Mouse (Mus musculus) spleen, postnatal 14 days (tissue): ENCODE data around the gene Srgap2.
A peak's percentile ranks its signal among the peaks of the same experiment; 100 is the strongest.
"Not testable (repeated sequence)": the region's sequence is repeated elsewhere in the genome, so short reads cannot be mapped to it uniquely, and the experiment has no call there.

Experiments used
- DNase-seq, 2 experiments: peaks; one replicate each; pipeline ENCODE4 v3.0.0; 2021 to 2022; ENCODE audit warnings: low spot score in 2 of 2

The Srgap2 gene

DNA sequence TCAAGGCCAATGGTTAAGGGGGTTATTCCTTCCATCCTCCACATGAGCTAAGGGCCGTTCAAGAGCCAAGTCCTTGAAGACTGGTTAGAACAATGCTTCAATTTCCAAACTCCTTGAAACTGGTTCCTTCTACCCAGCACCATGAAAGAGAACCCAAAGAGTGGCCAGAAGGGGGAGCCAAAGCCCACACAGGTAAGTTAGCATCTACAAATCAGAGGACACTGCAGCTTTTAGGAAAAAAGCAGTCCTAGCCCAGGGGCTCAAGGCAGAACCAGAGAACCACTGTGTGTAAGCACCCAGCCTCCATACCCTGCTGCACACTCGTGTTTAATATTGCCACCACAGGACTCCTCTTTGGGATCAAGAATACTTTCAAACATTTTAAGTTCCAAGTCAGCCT is 236.5 kb downstream of the Srgap2 start:
- peak in 1 of 2 experiments; percentile 58 for DNase-seq

DNA sequence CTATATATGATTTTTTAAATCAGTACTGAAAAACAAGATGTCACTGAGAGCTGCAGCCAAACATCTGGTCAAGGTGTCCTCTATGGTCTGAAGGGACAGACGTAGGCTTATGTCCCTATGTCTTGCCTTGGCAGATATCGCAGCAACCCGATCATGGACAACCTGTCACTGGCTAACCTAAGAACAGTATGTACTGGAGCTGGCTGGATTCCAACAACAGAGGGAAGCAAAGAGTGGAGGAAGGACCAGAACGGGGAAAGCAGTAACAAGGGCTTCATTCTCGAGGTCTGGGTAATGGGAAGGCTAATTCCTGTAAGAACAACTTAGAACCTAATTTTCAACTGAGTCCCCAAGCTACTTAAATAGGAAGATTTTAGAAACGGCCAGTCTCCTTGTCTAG is 238.2 kb downstream of the Srgap2 start:
- DNase-seq, result no peak

DNA sequence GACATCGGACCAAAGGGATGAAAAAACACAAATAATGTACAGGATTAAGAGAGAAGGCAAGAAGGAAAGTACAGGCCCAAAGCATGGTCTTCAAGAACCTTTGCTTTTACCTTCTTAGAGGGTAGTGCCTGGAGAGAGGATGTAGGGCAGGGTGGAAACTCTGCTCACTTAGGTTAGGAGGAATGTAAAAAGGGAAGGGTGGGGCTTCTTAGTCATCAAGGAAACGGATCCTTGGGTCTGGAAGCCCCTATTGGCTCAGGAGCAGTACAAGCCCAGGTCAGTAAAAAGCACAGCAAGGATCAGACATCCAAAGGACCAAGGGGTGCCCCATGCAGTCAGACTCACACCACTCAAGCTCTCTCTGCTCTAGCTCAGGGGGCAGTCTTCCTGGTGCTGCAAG is 239.9 kb downstream of the Srgap2 start:
- DNase-seq, result no peak

DNA sequence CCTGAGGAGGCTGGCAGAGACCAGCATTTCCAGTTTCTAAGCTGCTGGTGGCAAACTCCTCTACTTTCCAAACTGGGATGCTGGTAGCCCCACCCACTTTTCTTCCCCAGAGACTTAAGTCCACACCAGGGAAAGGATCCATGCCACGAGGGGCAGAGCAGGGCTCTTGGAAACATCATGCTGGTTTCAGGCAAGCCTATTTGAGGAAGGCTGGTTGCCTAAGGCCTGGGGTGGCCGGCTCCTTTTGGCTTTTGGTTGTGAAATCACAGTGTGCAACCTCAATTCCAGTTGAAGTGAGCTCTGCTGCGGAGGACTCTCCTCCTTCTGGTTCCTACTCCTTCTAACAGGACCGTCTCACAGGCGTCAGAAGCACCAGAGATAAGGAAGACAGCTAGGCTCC is 240.3 kb downstream of the Srgap2 start:
- DNase-seq, result no peak

DNA sequence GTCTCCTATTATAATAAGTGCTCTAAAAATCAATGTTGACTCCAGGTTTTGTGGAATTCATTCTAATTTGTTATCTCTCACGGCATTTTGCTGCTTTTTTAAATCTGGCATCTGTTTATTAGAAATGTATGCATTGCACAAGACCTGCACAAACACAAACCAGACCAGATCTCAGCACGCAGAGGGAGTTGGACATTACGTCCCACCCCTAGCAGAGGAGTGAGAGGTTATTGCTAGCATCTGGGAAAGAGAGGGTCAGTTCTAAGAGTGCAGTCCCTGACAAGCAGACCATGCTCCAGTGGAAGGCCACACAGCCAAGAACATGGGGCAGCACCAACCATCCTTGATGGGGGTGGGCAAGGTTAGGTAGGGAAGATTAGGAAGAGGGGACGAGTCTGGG is 242.5 kb downstream of the Srgap2 start:
- no peak for DNase-seq

DNA sequence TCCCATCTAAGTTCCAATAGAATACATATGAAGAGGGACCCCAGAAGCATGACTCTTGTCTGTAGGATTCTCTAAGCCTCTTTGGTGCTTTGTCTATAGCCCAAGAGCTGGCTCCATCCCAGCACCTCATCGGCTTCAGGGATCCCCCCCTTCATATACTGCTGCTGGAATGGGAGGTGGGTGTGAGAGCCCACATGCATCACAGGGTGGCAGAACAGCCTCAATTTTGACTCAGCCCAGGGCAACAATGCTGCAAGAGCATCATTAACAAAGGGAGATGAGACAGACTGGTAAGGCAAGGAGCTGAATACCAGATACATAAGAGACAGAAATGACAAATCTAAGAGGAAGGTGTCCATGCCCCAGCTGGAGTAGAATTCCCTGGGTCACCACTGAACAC is 243.0 kb downstream of the Srgap2 start:
- no peak for DNase-seq

DNA sequence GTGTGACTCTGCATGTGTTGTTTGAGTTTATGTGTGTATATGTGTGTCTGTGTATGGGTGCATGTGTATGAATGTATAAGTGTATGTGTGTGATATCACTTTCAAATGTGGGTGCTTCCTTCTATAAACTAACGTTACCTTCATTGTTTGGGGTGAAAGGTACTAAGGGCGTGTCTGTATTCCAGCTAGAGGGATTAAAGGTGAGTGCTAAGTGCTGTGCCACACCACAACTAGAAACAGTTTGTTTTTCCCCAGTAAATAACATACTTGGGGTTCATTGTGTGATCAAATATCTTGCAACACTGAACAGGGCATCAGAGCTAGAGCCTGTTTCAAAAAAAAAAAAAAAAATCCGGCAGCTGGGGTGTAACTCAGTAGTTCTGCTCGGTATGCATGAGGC is 245.4 kb downstream of the Srgap2 start:
- no peak for DNase-seq

DNA sequence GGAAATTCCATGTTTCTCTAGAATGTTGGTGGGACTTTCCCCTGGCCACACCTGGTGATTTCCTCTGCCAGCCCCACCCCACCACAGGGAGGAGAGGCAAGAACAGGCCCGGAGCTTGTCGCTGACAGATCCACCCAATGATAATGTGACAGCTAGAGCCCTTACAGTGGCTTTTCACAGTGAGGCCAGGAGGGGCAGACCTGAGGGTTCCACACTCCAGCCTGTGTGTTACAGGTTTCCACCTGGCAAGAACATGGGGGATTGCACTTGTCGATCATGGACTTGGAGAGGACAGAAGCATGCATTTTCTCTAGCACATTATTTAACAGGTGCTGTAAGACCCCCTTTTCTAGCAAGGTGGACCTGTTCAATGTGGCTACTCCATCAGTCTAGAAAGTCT is 246.9 kb downstream of the Srgap2 start:
- no peak for DNase-seq

DNA sequence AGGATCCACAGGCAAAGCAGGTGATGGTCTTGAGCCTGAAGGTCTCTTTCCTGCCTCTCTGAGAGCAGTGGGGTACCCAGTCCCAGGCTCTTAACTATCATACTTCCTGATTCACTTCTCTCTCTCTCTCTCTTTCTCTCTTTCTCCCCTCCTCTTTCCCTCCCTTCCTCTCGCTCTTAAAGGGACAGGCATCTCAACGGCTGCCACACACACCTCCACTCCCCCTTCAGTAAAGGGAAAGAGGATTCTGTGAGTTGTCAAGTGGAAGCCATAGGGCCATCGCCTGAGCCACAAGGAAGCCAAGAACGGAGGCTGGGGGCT is 247.7 kb downstream of the Srgap2 start, which contains the start of gene Ikbke:
Gene Ikbke (minus strand): TSS at position 151 of the 321 bp plus-strand sequence.
- DNase-seq, result no peak

DNA sequence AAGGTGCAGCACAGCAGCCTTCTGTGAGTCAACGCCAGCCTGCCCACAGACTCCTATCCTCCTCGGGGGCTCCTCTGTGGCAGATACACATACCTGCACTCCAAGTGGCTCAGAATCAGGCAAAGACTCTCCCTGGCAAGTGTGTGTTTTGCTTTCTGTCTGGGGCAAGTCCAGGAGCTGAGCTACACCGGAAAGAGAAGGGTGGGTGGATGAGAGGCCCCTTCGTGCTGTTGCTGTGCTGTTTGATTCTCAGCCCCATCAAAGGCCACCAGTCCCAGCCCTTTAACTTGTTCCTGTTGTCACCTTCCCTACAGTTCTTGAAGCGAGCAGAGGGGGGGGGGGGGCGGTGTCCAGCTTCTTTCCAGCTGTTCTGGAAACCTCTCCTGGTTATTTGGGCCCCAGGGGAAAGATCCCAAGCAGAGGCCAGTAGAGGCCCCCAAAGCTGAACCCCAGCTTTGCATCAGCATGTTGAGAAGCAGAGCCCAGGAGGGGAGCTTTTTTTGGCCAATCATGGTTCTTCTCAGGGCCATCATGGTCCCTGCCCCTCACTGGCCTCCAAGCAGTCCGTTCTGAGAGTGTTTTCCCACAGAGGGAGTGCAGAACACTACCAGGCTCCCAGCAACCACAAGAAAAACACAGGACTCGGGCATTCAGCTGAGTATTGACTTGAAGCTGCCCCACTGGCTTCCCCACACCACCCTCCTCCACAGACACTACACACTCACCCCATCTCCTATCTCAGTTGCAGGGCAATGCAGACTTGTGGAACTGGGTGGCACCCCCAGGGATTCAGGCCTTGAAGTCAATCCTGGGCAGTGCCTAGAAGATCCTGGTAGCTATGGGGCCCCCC is 248.3 kb downstream of the Srgap2 start:
- no peak for DNase-seq

DNA sequence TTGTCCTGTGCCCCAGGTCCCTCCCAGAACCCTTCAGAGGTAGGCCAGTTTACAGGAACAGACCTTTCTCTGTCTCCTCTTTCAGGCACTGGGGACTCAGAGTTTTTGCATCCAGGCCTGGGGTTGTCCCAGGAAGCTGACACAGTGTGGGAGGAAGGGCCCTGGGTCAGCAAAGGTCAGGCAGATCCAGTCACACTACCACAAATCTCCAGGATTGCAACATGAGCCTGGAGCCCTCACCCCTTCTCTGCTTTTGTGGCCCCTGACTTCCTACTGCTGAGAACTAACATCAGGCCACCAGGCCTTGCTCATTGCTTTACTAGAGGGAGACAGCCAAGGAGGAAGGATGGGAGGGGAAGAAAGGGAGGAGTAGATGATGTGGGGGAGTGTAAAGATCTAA is 250.3 kb downstream of the Srgap2 start:
- DNase-seq, result no peak

DNA sequence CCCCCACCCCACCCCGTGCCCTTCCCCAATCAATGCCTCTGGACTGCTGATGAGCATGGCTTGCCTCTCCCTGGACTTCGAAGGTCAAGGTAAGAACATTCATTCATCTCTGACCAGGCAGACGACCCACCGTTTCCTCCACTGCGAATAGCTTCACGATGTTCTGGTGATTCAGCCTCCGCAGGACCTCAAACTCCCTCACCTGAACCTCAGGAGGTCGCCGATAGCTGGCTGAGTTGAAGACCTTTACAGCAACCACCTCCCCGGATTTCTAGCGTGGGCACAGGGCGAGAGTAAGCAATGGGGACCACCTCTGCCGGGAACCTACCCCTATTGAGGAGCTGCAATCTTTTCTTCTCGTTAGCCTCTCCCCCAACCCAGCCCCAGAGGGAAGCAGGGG is 251.6 kb downstream of the Srgap2 start:
- no peak for DNase-seq

DNA sequence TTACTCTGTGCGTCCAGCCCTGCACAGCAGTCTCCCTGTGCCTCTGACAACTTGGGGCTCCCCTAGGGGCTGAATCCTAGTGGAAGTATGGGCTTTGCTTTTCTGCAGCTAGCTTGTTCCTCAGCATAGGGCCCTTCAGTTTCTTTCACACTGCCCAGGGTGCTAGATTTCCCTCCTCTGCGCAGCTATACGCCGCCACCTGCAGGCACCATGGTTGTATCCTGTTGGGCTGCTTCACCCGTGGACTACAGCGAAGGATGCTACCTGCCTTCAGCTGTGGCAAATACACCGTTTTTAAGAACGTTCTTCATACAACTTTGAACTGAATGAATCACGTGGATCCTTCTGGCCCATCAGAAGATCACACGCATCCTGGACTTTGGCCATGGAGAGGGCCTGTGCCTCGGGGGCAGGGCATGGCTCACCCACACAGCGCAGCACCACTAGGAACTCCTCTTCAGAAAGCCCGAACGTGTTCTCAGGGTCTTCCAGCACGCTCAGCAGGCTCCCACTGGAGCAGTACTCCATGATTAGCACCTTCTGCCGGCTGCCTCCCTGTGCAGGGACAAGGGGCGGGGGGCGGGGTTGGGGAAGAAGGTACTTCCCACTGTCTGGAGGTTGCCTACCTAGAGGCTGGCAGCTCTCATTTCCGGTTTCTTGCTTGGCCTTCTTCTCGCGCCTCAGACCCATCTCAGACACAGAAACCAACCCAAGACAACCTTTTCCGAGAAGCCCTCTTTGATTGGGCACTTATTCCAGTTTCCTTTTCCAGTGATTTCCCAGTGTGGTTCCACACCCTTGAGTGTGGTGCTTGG is 252.2 kb downstream of the Srgap2 start:
- DNase-seq, result no peak

DNA sequence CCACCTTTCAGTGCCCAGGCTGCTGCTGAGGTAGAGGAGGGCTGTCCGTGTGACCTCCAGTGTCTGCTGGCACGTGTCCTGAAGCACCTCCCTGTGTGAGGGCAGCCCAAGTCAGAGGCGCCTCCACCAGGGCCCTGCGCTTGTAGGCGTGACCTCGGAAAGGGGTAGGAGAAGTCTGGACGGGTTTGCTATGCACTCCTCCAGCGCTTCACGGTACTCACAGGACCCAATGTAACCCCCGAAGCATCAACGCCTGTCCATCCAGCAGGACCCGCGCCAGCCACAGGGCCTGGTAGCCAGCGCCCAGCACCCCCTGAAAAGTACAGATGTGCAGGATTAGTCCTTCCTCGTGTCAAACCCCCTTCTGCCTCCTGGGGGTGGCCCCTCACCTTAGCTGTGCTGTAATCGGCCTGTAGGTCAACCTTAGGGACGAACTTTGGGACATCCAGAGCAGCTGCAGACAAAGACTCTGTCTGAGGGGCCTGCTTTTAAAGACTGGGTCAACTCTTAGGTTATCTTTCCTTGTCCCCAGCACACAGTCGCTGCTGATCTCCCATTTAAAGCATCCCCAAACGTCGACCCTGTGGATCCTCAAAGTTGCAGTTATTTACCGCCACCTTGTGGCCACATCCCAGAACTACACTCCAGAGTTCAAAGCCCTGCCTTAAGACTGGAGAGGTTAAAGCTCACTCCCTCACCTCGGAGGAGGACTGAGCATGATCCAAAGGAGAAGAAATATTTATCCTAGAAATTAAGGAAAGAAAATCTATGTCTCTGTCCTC is 257.2 kb downstream of the Srgap2 start:
- DNase-seq, result peak; percentile 37 to 68

DNA sequence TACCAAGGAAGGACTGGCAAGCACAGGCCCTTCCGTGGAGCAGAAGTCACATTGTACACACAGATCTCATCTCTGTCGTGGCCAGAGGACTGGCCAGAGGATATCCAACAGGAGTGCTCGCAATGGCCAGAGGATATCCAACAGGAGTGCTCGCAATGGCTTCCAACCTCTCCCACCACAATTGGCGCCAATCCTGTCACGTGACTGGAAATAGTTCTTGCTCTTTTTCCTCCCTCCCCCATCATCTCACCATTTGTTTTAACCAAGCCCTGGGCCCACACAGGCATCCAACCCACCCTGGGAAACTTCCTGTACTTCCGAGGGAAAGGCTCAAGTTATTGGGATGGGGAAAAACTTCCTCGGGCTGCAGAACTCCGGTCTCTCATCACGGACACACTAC is 258.4 kb downstream of the Srgap2 start:
- no peak for DNase-seq

DNA sequence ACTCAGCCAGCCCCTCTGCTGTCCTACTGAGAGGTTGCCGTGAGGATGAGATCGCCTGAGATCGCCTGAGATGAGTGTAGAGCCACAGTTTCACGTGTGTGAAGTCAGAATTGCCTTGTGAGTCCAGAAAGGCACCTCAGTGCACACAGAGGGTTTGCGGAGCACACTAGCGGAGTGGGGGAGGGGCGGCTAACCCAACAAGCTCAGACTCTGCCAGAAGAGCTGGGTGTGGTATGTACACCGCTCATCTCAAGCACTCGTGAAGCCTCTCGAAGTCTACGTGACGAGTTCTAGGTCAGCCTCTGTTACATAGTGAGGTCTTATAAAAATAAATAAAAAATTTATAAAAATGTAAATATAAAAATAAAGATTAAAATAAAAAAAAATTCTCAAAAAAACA is 263.2 kb downstream of the Srgap2 start:
- DNase-seq, result no peak

DNA sequence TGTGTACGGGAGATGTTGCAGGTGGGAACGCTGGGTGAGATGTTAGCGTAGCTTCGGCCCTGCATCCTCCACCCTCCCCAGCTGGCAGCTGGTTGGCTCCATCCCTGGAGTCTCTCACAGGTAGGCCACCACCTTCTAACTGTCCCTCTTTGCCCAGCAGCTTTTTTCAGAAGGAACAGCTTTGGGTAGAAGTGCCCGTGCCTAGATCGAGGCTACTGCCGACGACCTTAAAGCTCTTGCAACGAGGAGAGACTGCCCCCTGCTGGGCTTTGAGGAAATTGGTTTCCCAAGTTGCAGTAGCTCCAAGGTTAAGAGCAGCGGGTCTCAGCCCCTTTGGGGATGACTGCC is 266.9 kb downstream of the Srgap2 start:
- DNase-seq, result peak; percentile 33 to 67

DNA sequence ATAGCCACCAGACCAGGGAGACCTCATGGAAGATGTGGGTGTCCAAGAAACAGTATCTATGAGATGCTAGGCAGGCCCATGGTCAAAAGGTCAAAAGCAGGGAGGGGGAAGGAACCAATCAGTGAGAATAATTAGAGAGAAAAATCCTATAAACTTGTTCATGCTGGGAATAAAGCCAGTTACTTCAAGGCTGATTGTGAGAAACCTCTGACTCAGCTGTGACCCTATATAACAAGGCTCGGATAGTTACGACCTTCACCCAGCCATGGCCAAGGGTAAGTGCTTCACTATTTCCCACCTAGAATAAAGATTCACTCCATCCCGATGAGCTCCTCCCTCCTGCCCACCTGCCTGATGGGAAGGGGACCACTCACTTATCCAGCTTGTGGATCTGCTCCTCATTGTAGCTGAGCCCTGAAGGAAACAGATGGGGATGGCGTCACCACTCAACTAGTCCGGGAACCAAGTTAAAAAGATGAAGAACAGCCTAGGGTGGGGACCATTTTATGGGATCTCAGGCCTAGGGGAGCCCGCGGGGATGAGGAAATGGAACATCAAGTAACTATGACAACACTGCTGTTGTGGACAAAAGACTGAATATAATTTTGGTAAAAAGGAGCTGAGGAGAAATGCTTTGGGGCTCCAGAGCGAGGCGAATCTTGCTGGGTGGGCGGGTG is 267.4 kb downstream of the Srgap2 start:
- DNase-seq, result no peak

DNA sequence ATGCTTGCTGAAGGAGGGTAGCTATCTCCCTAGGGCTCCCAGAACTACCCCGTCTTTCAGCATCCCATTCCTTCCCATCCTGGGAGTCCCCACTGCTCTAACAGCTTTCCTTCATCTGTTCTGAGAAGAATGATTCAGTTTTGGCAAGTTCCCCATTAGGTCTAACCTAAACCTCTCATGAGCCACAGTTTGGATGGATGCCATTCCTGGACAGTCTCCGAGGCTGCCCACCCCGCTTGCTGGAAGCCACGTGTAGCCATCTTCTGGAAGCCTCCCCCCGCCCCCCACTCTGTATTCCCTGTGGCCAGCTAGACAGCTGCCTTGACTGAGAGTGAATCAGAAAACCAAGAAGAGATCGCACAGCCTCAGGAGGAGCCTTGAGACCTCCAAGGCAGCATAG is 269.9 kb downstream of the Srgap2 start:
- DNase-seq, result no peak

DNA sequence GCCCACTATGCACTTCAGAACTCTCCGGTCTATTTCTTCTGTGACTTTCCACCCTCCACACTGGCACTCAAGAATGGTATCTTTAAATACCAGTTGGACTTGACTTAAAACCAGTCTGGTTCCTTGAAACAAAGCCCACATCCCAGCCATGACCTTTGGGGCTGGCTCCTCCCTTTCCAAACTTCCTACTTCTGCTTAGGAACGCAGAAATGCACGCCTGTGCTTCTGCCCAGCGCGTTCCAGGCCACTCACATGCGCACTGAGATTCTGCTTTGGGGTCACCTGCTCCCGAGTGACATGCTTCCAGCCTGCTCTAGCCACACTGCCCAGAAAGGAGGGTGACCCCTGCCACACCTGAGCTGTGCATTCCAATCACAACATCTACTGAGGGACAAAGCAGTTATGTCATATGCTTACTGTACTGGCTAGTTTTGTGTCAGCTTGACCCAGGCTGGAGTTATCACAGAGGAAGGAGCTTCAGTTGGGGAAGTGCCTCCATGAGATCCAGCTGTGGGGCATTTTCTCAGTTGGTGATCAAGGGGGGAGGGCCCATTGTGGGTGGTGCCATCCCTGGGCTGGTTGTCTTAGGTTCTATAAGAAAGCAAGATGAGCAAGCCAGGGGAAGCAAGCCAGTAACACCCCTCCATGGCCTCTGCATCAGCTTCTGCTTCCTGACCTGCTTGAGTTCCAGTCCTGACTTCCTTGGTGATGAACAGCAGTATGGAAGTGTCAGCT is 274.5 kb downstream of the Srgap2 start:
- not testable (repeated sequence) for DNase-seq
